Mouse (Mus musculus) heart, embryonic 13.5 days (tissue): ENCODE data around the gene Gabpb2. TPM values are rescaled to one million over a fixed set of nuclear protein-coding genes. Genes with fewer than 3 reads are reported as not detected.
A peak's percentile ranks its signal among the peaks of the same experiment; 100 is the strongest.
"Not testable (repeated sequence)": the region's sequence is repeated elsewhere in the genome, so short reads cannot be mapped to it uniquely, and the experiment has no call there.

ENCODE experiments used
- ATAC-seq: fragments of 200-750 bp; cut with Nextera tagmentation; 2 replicates; pipeline ENCODE4 v1.8.0; 2017; ENCODE audit warnings: moderate TSS enrichment; ENCODE audit not compliant: insufficient number of reproducible peaks, low FRiP score, low TSS enrichment; ENCODE audit errors: extremely low read depth
- H3K27ac ChIP-seq: fragments of 300-500 bp; sonication (generic); replicated peaks from 2 replicates; pipeline ENCODE4 v1.5.1; 2015; ENCODE audit warnings: moderate library complexity, mild to moderate bottlenecking, inconsistent platforms
- H3K27me3 ChIP-seq: fragments of 300-500 bp; sonication (generic); replicated peaks from 2 replicates; pipeline ENCODE4 v1.6.1; 2015; ENCODE audit warnings: mild to moderate bottlenecking, inconsistent platforms
- H3K36me3 ChIP-seq: fragments of 300-500 bp; sonication (generic); 2 replicates; pipeline ENCODE4 v1.6.1; 2015; ENCODE audit warnings: mild to moderate bottlenecking, inconsistent platforms
- H3K4me1 ChIP-seq: fragments of 300-500 bp; sonication (generic); 2 replicates; pipeline ENCODE4 v1.6.1; 2015; ENCODE audit warnings: inconsistent platforms
- H3K4me2 ChIP-seq: fragments of 300-500 bp; sonication (generic); 2 replicates; pipeline ENCODE4 v1.6.1; 2015; ENCODE audit warnings: inconsistent platforms, mild to moderate bottlenecking, moderate library complexity
- H3K4me3 ChIP-seq: fragments of 300-500 bp; sonication (generic); 2 replicates; pipeline ENCODE4 v1.5.1; 2015; ENCODE audit warnings: moderate library complexity, mild to moderate bottlenecking, inconsistent platforms
- H3K9ac ChIP-seq: fragments of 300-500 bp; sonication (generic); 2 replicates; pipeline ENCODE4 v1.6.1; 2015; ENCODE audit warnings: inconsistent platforms, mild to moderate bottlenecking, moderate library complexity
- H3K9me3 ChIP-seq: fragments of 300-500 bp; sonication (generic); 2 replicates; pipeline ENCODE4 v1.6.1; 2016; ENCODE audit warnings: inconsistent platforms
- WGBS: fragments of 180-500 bp; shearing (Covaris S2); methylation state at CpG from one replicate; pipeline ENCODE4 v1.1.7; 2015; ENCODE audit warnings: mixed read lengths; 5-methylcytosine and 5-hydroxymethylcytosine counted together
- microRNA-seq: library from miRNA; unstranded; fragments of <30 nt; microRNA quantifications from one replicate; pipeline ENCODE4, GENCODE M21; 2016
- polyA plus RNA-seq: library from polyadenylated mRNA; unstranded; fragments of >200 nt; fragmentation: Nextera tagmentation; extraction: Ambion mirVana; gene quantifications from 2 replicates; pipeline ENCODE4 v1.2.1, GENCODE M21; 2015

The Gabpb2 gene
- polyA plus RNA-seq, 1 experiment from 2014 or later: 5.1 TPM

DNA sequence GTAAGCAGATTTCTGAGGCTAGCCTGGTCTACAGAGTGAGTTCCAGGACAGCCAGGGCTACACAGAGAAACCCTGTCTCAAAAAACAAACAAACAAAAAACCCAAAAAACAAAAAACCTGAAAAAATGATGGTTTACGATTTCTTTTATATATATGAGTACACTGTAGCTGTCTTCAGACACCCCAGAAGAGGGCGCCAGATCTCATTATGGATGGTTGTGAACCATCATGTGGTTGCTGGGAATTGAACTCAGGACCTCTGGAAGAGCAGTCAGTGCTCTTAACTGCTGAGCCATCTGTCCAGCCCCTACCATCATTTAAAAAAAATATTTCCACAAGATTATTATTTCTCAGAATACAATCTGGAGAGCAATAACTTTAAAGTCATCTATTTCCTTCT, 85.3 kb downstream of the Gabpb2 start:
- H3K4me2 ChIP-seq, H3K9me3 ChIP-seq, H3K27ac ChIP-seq, ATAC-seq, H3K27me3 ChIP-seq, H3K9ac ChIP-seq: not testable (repeated sequence)
- WGBS: 77% methylated on average over 2 of the region's 2 CpGs
- peaks cover 36% of the 10 kb centered on the region for H3K36me3 ChIP-seq
- peak overlapping the region; percentile 73; the same call in 1 of the 2 replicates for H3K4me3 ChIP-seq
- peaks cover 22% of the 10 kb centered on the region for H3K4me1 ChIP-seq

Small RNA genes within 50 kb of the gene (microRNA-seq; reads per million reads assigned to microRNA genes)
- not detected for gene Mir8099-1

Other genes with a start within 250 kb of the Gabpb2 start
- 14.0 and 17.6 TPM in 2 replicates for gene Pi4kb, start 243.2 kb downstream of the Gabpb2 start, polyA plus RNA-seq
- gene Zfp687, start 202.5 kb downstream of the Gabpb2 start, polyA plus RNA-seq: 14.3 and 17.4 TPM in 2 replicates
- gene Psmd4, start 175.3 kb downstream of the Gabpb2 start, polyA plus RNA-seq: 198 and 214 TPM in 2 replicates
- 16.4 and 17.5 TPM in 2 replicates for gene Pip5k1a, start 111.0 kb downstream of the Gabpb2 start, polyA plus RNA-seq
- gene Vps72, start 106.9 kb downstream of the Gabpb2 start, polyA plus RNA-seq: 98.9 and 100.0 TPM in 2 replicates
- gene Tmod4, start 93.4 kb downstream of the Gabpb2 start, polyA plus RNA-seq: 0.82 and 1.4 TPM in 2 replicates
- 51.7 and 54.2 TPM in 2 replicates for gene Scnm1, start 83.9 kb downstream of the Gabpb2 start, polyA plus RNA-seq
- gene Lysmd1, start 83.8 kb downstream of the Gabpb2 start, polyA plus RNA-seq: 8.8 and 9.8 TPM in 2 replicates
- gene Tnfaip8l2, start 75.6 kb downstream of the Gabpb2 start, polyA plus RNA-seq: 2.1 and 2.8 TPM in 2 replicates
- 2.9 and 3.0 TPM in 2 replicates for gene Sema6c, start 57.5 kb downstream of the Gabpb2 start, polyA plus RNA-seq
- 51.6 and 52.3 TPM in 2 replicates for gene Cdc42se1, start 10.8 kb upstream of the Gabpb2 start, polyA plus RNA-seq
- 11.0 and 11.5 TPM in 2 replicates for gene Mllt11, start 14.3 kb upstream of the Gabpb2 start, polyA plus RNA-seq
- 0.24 and 0.37 TPM in 2 replicates for gene Gm128, start 23.7 kb upstream of the Gabpb2 start, polyA plus RNA-seq
- 0.23 and 0.24 TPM in 2 replicates for gene Bnipl, start 33.3 kb upstream of the Gabpb2 start, polyA plus RNA-seq
- gene Mindy1, start 63.4 kb upstream of the Gabpb2 start, polyA plus RNA-seq: 24.3 TPM in 2 replicates
- 24.5 and 26.0 TPM in 2 replicates for gene Prune1, start 64.2 kb upstream of the Gabpb2 start, polyA plus RNA-seq
- gene Anxa9, start 89.3 kb upstream of the Gabpb2 start, polyA plus RNA-seq: 0.90 and 1.1 TPM in 2 replicates
- 128 and 140 TPM in 2 replicates for gene Cers2, start 96.9 kb upstream of the Gabpb2 start, polyA plus RNA-seq
- gene Setdb1, start 139.3 kb upstream of the Gabpb2 start, polyA plus RNA-seq: 20.1 and 21.2 TPM in 2 replicates
- not detected in 2 replicates for gene 4930558C23Rik, start 184.9 kb upstream of the Gabpb2 start, polyA plus RNA-seq
- 28.6 and 28.7 TPM in 2 replicates for gene Arnt, start 216.5 kb upstream of the Gabpb2 start, polyA plus RNA-seq